Mouse (Mus musculus) kidney, adult 9 months (tissue): ENCODE data around the gene Fermt1.

Source experiments
- DNase-seq: peaks from one replicate; pipeline ENCODE4 v3.0.0; 2022

Fermt1 gene

GRCm38 (mm10) chr2:132945326-132946207 lies at the start of gene Fermt1:
TSS of gene Fermt1 (minus strand) at chr2:132945906.
- DNase-seq: peak; percentile 64

DNA sequence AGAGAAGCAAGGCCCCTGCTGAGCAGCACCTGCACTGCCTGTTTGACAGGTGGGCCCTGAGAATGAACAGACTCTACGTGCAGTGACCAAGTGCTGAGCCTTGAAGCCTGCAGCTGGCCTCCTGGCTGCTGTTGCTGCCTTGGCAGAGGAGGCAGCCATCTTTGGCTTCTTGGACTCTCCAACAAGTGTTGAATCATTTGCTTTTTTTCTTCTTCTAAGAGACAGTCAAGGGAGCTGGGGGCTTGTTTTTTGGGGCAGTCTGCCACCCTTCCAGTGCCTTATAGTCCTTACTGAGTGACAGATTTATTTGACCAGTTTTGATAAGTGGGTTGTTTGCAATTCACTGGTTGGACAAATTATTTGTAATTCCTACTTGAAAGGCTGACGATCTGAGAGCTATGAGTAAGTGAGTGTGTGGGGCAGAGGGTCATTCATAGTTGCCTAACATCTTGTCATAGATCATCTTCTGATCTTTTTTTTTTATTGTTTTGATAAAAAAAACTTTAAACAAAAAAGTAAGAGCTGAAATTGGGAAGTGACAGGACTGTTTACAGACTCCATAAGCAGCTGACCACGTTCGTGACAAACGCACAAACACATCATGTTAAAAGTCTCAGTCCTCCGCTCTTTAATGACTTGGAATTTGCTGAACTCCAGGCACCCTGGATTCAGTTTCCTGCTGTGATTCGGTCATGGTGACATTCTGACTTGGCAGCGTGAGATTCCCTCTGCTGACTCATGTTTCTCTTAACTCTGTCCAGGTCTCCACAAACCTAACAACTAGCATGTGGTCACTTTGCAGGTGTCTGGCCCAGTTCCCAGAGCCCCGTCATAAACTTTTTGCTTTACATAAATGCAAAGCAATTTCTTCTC lies 47.2 kb upstream of the Fermt1 start:
- no peak for DNase-seq

GRCm38 (mm10) chr2:132989778-132990564 lies 44.3 kb upstream of the Fermt1 start:
- DNase-seq: no peak

DNA sequence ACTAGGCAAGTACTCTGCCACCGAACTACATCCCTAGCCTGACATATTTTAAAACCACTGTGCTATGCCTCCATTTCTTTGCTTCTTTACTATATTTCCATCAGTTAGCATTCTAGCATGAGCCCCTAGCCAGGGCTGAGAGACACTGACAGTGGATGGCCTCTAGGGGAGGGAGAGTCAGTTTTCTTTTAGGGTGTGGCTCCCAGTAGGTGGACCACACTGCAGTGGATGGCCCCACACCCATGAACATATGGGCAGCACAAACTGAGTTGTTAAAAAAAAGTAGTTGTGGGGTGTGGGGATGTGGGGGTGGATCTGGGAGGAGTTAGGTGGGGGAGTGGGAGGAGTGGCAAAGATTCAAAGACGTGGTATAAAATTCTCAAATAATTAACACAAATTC lies 27.6 kb upstream of the Fermt1 start:
- DNase-seq: no peak

DNA sequence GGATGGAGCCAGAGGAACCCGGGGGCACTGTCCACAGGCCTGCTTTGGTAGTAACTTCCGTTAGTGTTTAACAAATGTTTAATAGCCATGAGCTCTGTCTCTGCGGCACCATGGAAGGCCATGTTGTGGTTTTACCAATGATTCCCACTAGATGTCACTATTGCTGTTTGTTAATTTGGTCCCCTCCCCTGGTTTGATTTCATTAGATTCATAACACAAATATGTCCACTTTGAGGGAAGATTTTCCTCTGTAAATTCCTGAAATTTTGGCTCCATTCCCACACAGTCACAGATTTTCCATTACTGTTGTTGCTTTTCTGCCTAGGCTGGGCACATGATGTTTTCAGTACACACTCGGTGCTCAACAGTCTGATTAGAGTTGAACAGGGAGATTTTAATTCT lies 25.1 kb upstream of the Fermt1 start:
- DNase-seq: peak; percentile 50

- DNase-seq: peak; percentile 60
These were observed 12.1 kb upstream of the Fermt1 start for GRCm38 (mm10) chr2:132957786-132958185.

GRCm38 (mm10) chr2:132952197-132952596 lies 6.5 kb upstream of the Fermt1 start:
- peak; percentile 67 for DNase-seq

DNA sequence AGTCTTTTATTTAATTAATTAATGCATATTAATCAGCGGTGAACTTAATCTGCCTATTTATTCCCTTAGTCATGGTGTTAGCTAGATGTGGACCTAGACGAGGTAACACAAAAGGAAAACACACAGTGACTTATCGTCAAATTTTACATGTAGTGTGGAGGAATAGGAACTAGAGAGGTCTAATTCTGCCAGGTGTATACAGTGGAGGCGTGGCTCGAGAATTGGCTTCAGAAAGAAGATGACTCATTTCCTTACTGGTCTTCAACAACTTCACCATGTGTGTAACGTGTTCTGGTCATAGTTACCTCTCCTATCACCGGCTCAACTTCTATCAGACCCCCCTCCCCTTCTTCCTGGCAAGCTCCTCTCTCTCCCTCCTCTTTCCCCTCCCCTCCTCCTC lies 2.5 kb upstream of the Fermt1 start:
- no peak for DNase-seq

GRCm38 (mm10) chr2:132946976-132947375 lies 1.3 kb upstream of the Fermt1 start:
- peak; percentile 78 for DNase-seq

GRCm38 (mm10) chr2:132944711-132945325 lies 888 bp downstream of the Fermt1 start:
- peak; percentile 55 for DNase-seq

- DNase-seq: peak; percentile 42
These were observed 1.7 kb downstream of the Fermt1 start for GRCm38 (mm10) chr2:132943997-132944396.

DNA sequence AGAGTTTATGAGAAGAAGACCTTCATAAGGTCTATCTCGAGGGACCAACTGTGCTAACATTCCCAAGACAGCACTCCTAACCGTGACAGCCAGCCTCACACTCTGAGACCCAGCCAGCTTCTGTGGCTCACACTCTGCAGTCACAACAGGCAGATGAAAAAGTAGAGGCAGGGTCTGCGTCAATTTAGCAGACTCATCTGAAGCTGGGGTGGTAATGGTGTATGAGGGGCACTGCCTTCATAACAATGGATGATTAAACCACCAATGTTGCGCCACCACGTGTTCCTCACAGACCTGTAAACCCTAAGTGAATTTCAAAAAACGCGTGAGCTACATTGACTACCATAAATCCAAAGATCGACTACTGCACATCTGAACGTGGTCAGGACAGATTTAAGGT lies 2.1 kb downstream of the Fermt1 start:
- peak; percentile 34 for DNase-seq

GRCm38 (mm10) chr2:132939056-132939455 lies 6.7 kb downstream of the Fermt1 start:
- peak; percentile 93 for DNase-seq

DNA sequence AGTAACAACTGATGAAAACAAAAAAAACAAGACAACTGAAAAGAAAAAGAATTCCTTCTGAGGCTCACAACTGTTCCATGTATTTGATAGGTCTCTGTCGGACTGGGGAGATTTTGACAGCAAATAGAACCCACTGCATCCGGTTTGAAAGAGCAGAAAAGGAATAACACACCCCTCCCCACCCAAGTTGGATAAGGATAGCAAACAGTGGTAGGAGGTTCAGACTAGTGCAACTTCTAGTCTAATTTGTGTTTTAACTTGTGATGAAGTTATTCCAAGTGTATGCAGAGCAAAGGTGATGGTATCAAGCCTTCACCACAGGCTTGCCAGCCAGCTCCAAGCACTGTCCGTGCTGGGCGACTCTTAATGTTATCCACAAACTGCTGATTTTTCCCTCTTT lies 9.5 kb downstream of the Fermt1 start:
- no peak for DNase-seq

- no peak for DNase-seq
These were observed 11.0 kb downstream of the Fermt1 start for GRCm38 (mm10) chr2:132934711-132935110.

DNA sequence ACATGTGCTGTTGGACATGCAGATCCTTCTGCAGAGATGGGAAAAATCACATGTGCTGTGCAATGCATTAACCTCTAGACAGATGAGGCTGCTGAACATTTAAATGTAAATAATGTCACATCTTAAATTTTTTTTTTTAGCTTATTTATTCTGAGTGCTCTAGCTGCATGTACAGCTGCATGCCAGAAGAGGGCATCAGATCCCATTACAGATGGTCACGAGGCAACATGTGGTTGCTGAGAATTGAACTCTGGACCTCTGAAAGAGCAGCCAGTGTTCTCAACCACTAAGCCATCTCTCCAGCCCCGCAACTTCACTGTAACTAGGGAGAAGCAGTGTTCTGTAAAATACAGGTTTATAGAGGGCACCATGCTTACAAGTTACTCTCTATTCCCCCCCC lies 11.6 kb downstream of the Fermt1 start:
- no peak for DNase-seq

DNA sequence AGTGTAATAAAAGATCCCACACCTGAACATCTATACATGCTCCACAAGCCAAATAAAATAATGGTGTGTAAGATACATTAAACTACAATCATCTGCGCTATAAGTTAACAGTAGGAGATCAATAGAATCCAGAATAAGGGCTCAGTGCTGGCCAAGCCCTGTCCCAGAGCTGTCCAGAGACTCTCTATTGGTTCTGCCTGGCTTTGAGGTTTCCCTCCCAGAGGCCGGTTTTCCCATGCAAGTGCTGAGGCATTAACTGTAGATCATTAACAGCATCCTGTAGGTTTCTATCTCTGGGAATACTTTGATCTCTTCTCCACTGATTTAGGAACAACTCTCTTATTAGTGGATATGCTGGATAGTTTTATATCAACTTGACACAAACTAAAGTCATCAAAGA lies 16.7 kb downstream of the Fermt1 start:
- DNase-seq: no peak

- DNase-seq: peak; percentile 31
These were observed 17.8 kb downstream of the Fermt1 start for GRCm38 (mm10) chr2:132927871-132928270.

DNA sequence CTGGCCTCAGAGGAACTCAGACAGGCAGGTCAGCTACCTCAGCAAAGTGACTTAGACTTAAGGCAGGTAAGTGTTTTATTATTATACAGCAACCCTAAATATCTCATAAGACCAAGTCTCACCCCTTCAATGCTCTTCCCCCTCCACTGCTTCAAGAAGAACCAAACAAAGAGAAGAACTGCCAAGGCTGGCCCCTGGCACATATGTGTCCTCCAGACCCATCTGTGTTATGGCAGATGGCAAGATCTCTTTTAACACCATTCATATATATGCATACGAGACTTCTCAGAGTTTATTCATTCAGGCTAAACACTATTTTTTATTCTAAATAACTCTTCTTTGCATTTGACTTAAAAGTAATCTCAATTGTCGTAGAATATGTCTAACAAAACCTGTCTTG lies 18.4 kb downstream of the Fermt1 start:
- no peak for DNase-seq

- DNase-seq: peak; percentile 93
These were observed 22.2 kb downstream of the Fermt1 start for GRCm38 (mm10) chr2:132923290-132924085.

DNA sequence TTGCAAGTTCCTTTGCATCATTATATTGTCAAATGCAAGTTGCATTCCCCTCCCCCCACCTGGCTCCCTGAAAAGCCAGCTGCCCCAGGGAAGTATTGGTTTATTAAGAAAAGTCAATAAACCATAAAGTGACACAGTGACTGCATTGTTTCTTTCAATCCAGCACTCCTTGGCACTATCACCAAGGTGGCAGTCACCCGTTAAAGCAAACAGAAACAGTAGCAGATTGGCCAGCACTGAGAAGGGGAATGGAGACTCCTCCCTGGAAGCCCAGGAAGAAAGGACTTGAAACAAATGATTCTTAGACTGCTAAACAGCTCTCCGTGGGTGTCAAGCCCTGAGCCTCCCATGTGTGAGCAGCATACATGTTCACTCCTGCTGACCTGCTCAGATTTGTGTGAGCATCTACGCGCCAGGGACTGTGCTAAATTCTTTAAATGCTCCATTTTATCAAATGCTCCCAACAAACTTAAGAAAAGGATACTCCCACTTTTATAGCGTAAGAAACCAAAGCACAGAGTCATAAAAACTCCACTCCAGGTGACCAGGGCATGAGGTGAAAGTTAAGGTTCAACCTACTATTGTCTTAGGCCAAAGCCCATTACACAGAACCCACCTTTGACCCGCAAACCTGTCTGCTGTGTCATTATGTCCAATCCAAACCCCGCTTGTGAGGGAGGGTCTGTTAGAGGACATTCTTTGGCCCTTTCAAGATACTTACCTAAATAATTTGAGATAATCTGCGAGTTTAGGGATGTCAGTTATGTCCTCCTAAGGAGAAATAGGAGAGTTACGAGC lies 23.4 kb downstream of the Fermt1 start:
- peak; percentile 61 for DNase-seq
